ENCODE assay signal across 10 mouse cellular contexts in genomic region chr12:7990804-7991203, GRCm38 (mm10). TPM values are rescaled to one million over a fixed set of nuclear protein-coding genes. Genes with fewer than 3 reads are reported as not detected.
DNase-seq lines count a peak whose midpoint lies in the region; ATAC-seq and TF ChIP-seq lines count a peak whose summit lies in the region.
"Had no signal": no experiment of that assay in that cellular context is flagged by ENCODE, and none has a peak within 500 bp of the region (broad histone marks: within the 10 kb centered on the region; RNA-seq: fewer than 3 reads in every experiment).

No protein-coding gene starts in this region.

- peak; percentile 51 for DNase-seq in heart, postnatal 0 days (ENCODE audit: low spot score)
- peak; percentile 7 for DNase-seq in 3134 (ENCODE audit: extremely low read depth, insufficient read length, low spot score)
- DNase-seq in Muller cell, postnatal 12 days (ENCODE audit: inconsistent ontology term), result peak; percentile 27
- DNase-seq in hindbrain, postnatal 0 days (ENCODE audit: low spot score), result peak; percentile 80
- DNase-seq in lung, postnatal 10 days, result peak; percentile 63
- peak; percentile 13 for DNase-seq in telencephalon, adult 2 months (ENCODE audit: low read depth, low spot score)

- no peak for TF ChIP-seq EP300 in heart, postnatal 0 days (IDR thresholded peaks at IDR 0.05; ENCODE audit: low read depth)

- peak; percentile 78 for TF ChIP-seq CTCF in heart, postnatal 0 days (IDR thresholded peaks at IDR 0.05; ENCODE audit: low read depth)
- peak; percentile 79 for TF ChIP-seq CTCF in hindbrain, postnatal 0 days (IDR thresholded peaks at IDR 0.05; ENCODE audit: low read depth)

- H3K9ac ChIP-seq in heart, postnatal 0 days (replicated peaks; ENCODE audit: low read depth, low read length), result no peak overlapping the region
- no peak overlapping the region for H3K9ac ChIP-seq in heart, embryonic 12.5 days
- H3K9ac ChIP-seq in hindbrain, postnatal 0 days (replicated peaks; ENCODE audit: low read length), result no peak overlapping the region
- H3K9ac ChIP-seq: limb, embryonic 13.5 days; stomach, embryonic 15.5 days had no signal

- ATAC-seq in heart, postnatal 0 days (ENCODE audit: insufficient read depth, low read depth), result no peak
- ATAC-seq in heart, embryonic 12.5 days (ENCODE audit: insufficient number of reproducible peaks, low FRiP score), result no peak
- ATAC-seq in common myeloid progenitor, adult 5-6 weeks (replicated peaks; ENCODE audit: low read depth, poor library complexity, severe bottlenecking), result peak; percentile 78
- ATAC-seq in hindbrain, postnatal 0 days, result no peak; the same call in 1 of the 2 replicates

- no peaks in the 10 kb centered on the region for H3K36me3 ChIP-seq in heart, postnatal 0 days (replicated peaks; ENCODE audit: control insufficient read depth, insufficient read depth, low read length)
- no peaks in the 10 kb centered on the region for H3K36me3 ChIP-seq in heart, embryonic 12.5 days
- no peaks in the 10 kb centered on the region for H3K36me3 ChIP-seq in hindbrain, postnatal 0 days (ENCODE audit: insufficient read depth, low read length)
- H3K36me3 ChIP-seq: limb, embryonic 13.5 days; stomach, embryonic 15.5 days had no signal

- H3K27ac ChIP-seq in heart, postnatal 0 days (ENCODE audit: low read depth), result no peak overlapping the region
- H3K27ac ChIP-seq in heart, embryonic 12.5 days (ENCODE audit: poor library complexity, severe bottlenecking), result no peak overlapping the region
- H3K27ac ChIP-seq in hindbrain, postnatal 0 days, result no peak overlapping the region
- H3K27ac ChIP-seq: limb, embryonic 13.5 days; stomach, embryonic 15.5 days had no signal

- WGBS in heart, postnatal 0 days, result 8% methylated on average over 3 of the region's 3 CpGs
- WGBS in heart, embryonic 12.5 days, result 5% methylated on average over 3 of the region's 3 CpGs
- 14% methylated on average over 3 of the region's 3 CpGs for WGBS in hindbrain, postnatal 0 days

- H3K9me3 ChIP-seq in heart, postnatal 0 days (replicated peaks; ENCODE audit: control insufficient read depth, low read length), result no peaks in the 10 kb centered on the region
- no peaks in the 10 kb centered on the region for H3K9me3 ChIP-seq in heart, embryonic 12.5 days (replicated peaks)
- no peaks in the 10 kb centered on the region for H3K9me3 ChIP-seq in hindbrain, postnatal 0 days (ENCODE audit: low read length)
- H3K9me3 ChIP-seq: limb, embryonic 13.5 days; stomach, embryonic 15.5 days had no signal

- H3K4me1 ChIP-seq in heart, postnatal 0 days (ENCODE audit: control insufficient read depth, insufficient read depth), result no peaks in the 10 kb centered on the region
- H3K4me1 ChIP-seq in heart, embryonic 12.5 days (replicated peaks), result no peaks in the 10 kb centered on the region
- no peaks in the 10 kb centered on the region for H3K4me1 ChIP-seq in hindbrain, postnatal 0 days (ENCODE audit: insufficient read depth, low read length)
- H3K4me1 ChIP-seq: limb, embryonic 13.5 days; stomach, embryonic 15.5 days had no signal

- no peak overlapping the region for H3K4me2 ChIP-seq in heart, postnatal 0 days (ENCODE audit: low read depth, low read length)
- no peak overlapping the region for H3K4me2 ChIP-seq in heart, embryonic 12.5 days
- H3K4me2 ChIP-seq in hindbrain, postnatal 0 days (ENCODE audit: low read depth, low read length), result no peak overlapping the region
- H3K4me2 ChIP-seq: limb, embryonic 13.5 days; stomach, embryonic 15.5 days had no signal

- no peak overlapping the region for H3K4me3 ChIP-seq in heart, postnatal 0 days (ENCODE audit: low read depth, low read length)
- no peak overlapping the region for H3K4me3 ChIP-seq in heart, embryonic 12.5 days
- H3K4me3 ChIP-seq in hindbrain, postnatal 0 days (ENCODE audit: low read length), result no peak overlapping the region
- H3K4me3 ChIP-seq: limb, embryonic 13.5 days; stomach, embryonic 15.5 days had no signal

- no peaks in the 10 kb centered on the region for H3K27me3 ChIP-seq in heart, postnatal 0 days (ENCODE audit: control insufficient read depth, insufficient read depth, low read length)
- H3K27me3 ChIP-seq in heart, embryonic 12.5 days (replicated peaks), result no peaks in the 10 kb centered on the region
- no peaks in the 10 kb centered on the region for H3K27me3 ChIP-seq in hindbrain, postnatal 0 days (ENCODE audit: insufficient read depth, low read length)
- H3K27me3 ChIP-seq: limb, embryonic 13.5 days; stomach, embryonic 15.5 days had no signal

RNA-seq across cellular contexts. Expression of gene Apob, which starts 13.4 kb away (rescaled TPM):
- total RNA-seq in heart, postnatal 0 days (2014; rRNA removed; ENCODE audit: low replicate concordance), result 0.27 and 0.61 TPM in 2 replicates
- polyA plus RNA-seq in heart, postnatal 0 days (2015; fragmentation: Nextera tagmentation; extraction: Ambion mirVana), result 0.01 TPM in 1 of 2 replicates, not detected in the other
- 0.62 and 2.3 TPM in 2 replicates for polyA plus RNA-seq in heart, embryonic 12.5 days (2016; fragmentation: Nextera tagmentation; extraction: Ambion mirVana)
- total RNA-seq in common myeloid progenitor, adult 5-6 weeks (2017), result 0.05 and 0.23 TPM in 2 replicates
- total RNA-seq in hindbrain, postnatal 0 days (2014; rRNA removed), result 0.16 and 0.32 TPM in 2 replicates
- polyA plus RNA-seq in hindbrain, postnatal 0 days (2015; fragmentation: Nextera tagmentation; extraction: Ambion mirVana), result not detected in 2 replicates

Comparison
In these comparisons a context has a peak if more than half of its experiments do, and no peak if none do; other contexts are left out.
1. DNase-seq: peak in every context shown above with its lines; median percentile 80 in hindbrain, postnatal 0 days; 63 in lung, postnatal 10 days; 51 in heart, postnatal 0 days; 27 in Muller cell, postnatal 12 days; 13 in telencephalon, adult 2 months; 7 in 3134.